Mouse (Mus musculus) ovary, postnatal 10 days (tissue): ENCODE measurements around the gene Dlgap4.

Source experiments
- DNase-seq: peaks from one replicate; pipeline ENCODE4 v3.0.0; 2022; ENCODE audit warnings: low spot score

The Dlgap4 gene

GRCm38 (mm10) chr2:156613541-156614257, at the start of gene Dlgap4:
Gene Dlgap4, plus strand, starts transcription at chr2:156613705.
- no peak for DNase-seq

DNA sequence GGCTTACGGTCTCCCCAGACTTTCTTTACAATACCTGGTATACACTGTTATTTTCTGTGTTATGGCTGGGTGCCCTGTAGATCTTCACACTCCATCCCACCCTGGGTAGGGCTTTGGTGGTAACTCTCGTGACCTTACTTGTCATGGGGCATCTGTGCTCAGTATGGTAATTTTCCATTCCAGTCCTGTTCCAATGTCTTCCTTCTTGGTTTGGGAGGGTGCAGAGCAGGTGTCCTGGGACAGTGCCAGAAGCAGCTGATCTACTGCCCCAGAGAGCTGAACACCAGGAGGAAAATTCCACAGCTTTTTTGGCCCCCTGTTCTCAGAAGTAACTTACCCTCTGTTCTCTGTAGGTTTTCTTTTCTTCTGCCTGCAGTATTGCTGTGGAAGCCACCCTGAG, 47.0 kb upstream of the Dlgap4 start:
- no peak for DNase-seq

GRCm38 (mm10) chr2:156568647-156569046, 44.9 kb upstream of the Dlgap4 start:
- no peak for DNase-seq

DNA sequence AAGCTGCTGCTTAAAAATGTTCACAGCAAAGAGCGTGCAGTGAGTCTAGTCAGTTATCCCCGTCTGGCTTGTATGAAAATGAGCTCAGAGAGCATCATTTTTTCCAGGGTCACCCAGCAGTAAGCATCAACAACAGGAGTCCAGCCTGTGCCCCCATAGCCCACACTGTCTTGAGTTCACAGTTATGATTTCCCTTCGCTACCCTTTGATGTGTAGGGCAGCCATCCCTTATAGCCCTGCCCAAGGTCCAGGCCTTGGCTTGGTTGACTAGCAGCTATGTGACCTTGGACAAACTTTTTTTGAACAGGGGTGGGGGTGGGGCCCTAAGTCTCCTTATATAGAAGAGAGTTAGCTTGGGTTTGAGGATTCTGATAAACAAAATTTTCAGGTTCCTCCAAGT, 44.2 kb upstream of the Dlgap4 start:
- no peak for DNase-seq

- DNase-seq: no peak
Observed at GRCm38 (mm10) chr2:156571521-156571920, 42.0 kb upstream of the Dlgap4 start.

- DNase-seq: no peak
Observed at GRCm38 (mm10) chr2:156576850-156577587, 36.5 kb upstream of the Dlgap4 start.

- DNase-seq: no peak
Observed at GRCm38 (mm10) chr2:156580507-156580906, 33.0 kb upstream of the Dlgap4 start.

DNA sequence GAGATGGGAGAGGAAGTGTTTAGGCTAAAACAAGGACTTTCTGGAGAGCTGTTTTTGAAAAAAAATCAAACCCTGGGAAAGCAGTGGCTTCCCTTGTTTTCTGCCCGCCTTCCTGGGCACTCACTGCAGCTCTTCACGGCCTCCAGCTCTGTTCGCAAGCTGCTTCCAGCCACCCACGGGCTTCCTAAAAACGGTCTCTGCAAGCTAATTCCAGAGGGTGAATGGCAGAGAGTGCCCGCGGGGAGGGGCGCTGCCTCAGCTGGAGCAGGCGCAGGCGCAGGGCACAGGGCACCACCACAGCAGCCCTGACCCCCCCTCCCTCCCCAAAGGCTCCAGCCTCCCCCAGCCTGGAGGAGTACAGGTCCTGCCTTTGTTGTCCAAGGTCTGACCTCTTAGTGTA, 32.3 kb upstream of the Dlgap4 start:
- no peak for DNase-seq

DNA sequence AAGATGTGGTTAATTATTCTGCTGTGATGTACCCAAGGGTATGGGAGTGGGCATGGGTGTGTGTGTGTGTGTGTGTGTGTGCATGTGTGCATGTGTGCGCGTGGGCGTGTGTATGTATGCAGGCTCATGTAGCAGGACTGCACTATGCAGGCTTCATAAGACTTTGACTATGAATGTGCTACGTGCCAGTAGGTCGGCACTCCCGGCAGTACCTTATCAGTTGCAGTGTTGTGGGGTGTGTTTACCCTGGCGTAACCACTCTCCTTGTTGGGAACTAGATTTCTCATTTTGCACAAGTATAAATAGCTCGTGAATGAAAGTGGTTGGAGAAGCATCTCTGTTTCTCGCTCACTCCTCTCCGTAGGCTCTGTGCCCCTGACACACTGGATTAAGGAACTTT, 30.6 kb upstream of the Dlgap4 start:
- DNase-seq: no peak

- DNase-seq: no peak
Observed at GRCm38 (mm10) chr2:156584154-156584796, 29.2 kb upstream of the Dlgap4 start.

- no peak for DNase-seq
Observed at GRCm38 (mm10) chr2:156584797-156585471, 28.6 kb upstream of the Dlgap4 start.

GRCm38 (mm10) chr2:156589481-156589880, 24.0 kb upstream of the Dlgap4 start:
- no peak for DNase-seq

DNA sequence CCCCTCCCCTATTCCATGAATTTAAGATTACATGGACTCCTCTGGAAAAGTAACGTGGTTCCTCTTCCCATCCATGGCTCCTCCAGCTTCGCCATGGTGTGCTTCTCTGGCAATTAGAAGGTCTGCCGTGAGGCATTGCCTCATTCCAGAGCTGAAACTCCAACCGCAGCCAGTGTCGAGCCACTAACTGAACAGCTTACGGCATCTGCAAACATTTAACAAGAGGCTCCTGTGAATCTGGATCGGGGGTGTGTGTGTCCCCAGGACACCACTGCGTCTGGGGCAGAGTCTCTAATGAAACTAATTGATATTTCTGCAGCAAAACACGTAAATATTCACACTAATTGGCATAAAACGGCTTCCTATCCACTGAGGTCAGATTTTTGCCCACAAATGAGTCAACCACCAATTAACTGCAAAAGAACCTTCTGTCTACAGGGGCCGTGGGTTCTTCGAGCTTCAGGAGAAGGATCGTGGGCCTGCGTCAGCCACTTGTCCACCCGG, 18.5 kb upstream of the Dlgap4 start:
- no peak for DNase-seq

DNA sequence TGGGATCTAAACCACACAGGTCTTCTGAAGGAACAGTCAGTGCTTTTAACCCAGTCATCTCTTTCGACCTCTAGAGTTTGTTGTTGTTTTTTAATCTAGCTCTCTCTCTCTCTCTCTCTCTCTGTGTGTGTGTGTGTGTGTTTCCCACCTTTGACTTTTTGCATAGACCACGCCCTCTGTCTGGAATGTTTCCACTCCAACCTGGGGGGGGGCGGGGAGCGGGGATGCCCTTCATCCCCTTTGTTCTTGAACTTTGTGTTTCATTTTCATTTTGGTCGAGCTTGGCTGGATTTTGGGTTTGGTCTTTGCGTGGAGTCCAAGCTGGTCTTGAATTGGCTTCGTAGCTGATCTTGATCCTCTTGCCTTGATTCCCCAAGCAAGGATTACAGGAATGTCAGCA, 10.9 kb upstream of the Dlgap4 start:
- no peak for DNase-seq

DNA sequence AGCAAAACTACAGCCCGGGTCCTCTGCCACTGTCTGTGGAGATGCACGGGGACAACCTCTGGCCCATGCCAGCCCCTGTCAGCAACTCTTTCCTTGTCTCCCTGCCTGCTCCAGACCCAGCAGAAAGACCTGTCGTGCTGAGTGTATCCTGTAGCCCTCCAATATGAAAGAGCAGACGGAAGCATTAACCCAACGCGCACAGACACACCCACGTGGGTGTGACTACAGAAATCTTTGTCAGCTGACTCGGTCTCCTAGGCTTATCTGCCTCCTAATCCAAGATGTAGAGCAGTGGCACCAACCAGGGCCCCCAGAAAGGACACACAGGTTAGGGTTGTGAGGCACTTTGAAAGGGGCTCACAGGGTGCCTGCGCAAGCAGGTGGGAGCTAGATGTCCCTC, 9.8 kb upstream of the Dlgap4 start:
- DNase-seq: no peak

DNA sequence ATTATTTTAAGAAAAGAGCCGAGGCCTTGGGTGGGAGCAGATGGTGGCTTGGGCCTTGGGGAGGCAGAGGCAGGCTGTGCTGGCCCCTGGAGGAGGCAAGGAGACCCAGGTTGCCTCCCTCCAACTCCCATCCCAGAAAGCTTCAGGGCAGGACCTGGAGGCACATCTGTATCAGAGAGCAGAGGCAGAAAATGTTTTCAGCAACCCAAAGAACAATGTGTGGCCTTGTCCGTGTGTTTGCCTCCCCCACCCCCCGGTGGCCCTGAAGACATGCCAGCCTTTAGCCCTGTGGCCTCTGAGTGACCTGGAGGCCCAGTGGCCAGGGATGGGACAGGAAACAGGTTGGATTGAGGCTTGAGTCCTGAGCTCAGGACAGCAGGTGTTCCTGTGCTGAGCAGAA, 8.4 kb upstream of the Dlgap4 start:
- no peak for DNase-seq

GRCm38 (mm10) chr2:156605971-156606370, 7.5 kb upstream of the Dlgap4 start:
- no peak for DNase-seq

DNA sequence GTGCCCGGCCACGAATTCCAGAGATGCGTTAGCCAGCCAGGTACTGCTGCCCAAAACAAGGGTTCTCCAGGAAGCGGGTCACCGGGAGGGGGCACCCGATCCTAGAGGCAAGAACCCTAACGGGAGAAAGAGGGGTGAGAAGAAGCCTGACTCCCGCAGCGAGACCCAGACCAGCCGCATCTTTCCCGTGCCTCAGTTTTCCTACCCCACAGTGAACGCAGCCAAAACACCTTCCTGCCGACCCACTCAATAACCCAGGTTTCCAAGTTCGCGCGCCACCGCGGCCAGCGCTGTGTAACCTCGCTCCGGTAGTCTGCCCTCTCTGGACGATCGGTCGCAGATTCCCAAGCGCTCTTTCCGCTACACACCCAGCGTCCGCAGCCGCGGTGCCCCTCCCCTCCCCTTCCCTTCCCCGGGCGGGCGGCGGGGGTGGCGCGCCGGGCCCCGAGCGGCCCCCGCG, 394 bp upstream of the Dlgap4 start:
- no peak for DNase-seq

DNA sequence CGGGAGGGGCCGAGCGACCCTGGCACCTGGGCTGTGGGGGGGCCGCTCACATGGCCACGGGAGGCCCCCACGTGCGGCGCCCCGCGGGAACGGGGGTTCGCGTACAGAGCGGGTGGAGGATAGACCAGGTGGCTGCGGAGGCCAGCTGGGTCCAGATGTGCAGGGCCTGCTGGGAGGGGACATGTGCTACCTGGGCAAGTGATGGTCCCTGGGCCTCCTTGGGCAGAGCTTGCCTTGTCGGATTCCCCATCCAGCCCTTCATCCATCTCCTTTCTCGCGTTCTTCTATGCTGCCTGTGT, 702 bp downstream of the Dlgap4 start:
- DNase-seq: no peak

DNA sequence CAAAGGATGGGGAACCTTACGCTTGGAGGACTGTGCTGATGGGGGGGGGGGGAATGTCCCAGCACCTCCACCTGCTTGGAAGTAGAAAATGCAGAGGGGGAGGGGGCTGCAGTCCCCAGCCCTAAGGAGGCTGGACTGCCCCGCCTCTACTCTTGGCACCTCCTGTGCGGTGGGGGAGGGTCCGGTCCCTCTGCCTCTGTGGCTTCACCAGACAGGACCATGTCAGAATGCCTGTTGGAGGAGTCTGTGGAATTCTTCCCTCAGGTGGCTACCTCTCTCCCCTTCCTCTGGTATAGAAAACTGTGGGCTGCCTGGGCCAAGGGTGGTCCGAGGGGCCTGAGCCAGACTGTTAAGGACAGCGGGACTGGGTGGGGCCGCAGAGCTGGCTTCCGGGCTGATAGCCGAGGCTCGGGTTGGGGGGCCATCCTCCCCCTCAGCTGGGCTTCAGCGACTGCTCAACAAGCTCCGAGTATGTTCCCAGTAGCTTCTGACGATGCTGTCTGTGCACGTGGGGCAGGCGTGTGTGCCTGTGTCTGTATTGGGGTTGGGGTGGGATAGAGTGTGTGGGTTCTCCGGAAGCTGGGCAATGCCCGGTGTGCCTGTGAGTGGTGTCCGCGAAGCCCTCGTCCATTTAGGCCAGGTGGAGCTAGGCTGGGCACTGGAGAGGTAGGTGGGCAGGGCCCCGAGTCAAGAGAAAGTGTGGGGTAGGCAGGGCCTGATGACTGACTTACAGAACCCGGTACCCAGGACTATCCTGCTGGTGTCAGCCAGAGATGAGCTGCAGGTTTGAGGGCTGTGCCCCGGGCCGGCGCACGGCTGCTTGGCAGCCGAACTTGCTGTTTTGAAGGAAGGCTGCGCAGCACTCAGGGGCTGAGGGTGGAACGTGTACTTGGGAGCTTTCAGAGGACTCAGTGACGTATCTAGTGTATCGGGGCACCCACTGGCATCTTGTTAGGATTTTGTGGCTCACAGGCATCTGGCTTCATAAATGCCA, 1.5 kb downstream of the Dlgap4 start:
- no peak for DNase-seq

DNA sequence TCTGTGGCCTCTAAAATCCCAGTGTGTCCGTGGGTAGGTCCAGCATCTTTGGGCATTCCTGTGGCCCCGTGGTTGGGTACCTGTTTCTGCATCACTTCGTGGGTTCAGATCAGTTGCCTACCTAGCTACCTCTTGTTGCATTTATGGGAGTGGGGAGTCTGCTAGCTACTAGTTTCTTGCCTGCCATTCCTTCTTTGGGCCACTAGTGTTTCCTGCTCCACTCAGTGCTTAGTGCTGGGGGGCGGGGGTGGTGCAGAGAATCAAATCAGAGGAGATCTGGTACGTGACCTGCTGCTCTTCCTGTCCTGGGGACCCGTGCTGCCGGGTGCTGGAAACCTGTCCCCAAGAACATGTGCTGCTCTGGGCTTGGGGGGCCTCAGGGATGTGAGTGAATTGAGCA, 3.0 kb downstream of the Dlgap4 start:
- DNase-seq: no peak
